Mouse (Mus musculus) midbrain, embryonic 11.5 days (tissue): ENCODE data around the gene Prss50. TPM values are rescaled to one million over a fixed set of nuclear protein-coding genes. Genes with fewer than 3 reads are reported as not detected.

Source experiments
- ATAC-seq: fragments of 200-750 bp; cut with Nextera tagmentation; 2 replicates; pipeline ENCODE4 v1.8.0; 2017; ENCODE audit warnings: moderate TSS enrichment, moderate library complexity; ENCODE audit not compliant: low FRiP score
- DNase-seq: peaks from one replicate; pipeline ENCODE4 v3.0.0; 2015; ENCODE audit warnings: low spot score; ENCODE audit errors: missing footprints
- H3K27ac ChIP-seq: fragments of 300-500 bp; sonication (generic); 2 replicates; pipeline ENCODE4 v1.5.1; 2014; ENCODE audit warnings: low read depth, low read length
- H3K27me3 ChIP-seq: fragments of 300-500 bp; sonication (generic); 2 replicates; pipeline ENCODE4 v1.6.1; 2014; ENCODE audit warnings: mild to moderate bottlenecking, low read length, moderate library complexity, mixed read lengths; ENCODE audit not compliant: control insufficient read depth, insufficient read depth
- H3K36me3 ChIP-seq: fragments of 300-500 bp; sonication (generic); 2 replicates; pipeline ENCODE4 v1.6.1; 2014; ENCODE audit warnings: mild to moderate bottlenecking, low read length, moderate library complexity, mixed read lengths; ENCODE audit not compliant: control insufficient read depth, insufficient read depth
- H3K4me1 ChIP-seq: fragments of 300-500 bp; sonication (generic); 2 replicates; pipeline ENCODE4 v1.6.1; 2014; ENCODE audit warnings: low read length; ENCODE audit not compliant: control insufficient read depth, insufficient read depth
- H3K4me2 ChIP-seq: fragments of 300-500 bp; sonication (generic); 2 replicates; pipeline ENCODE4 v1.6.1; 2014; ENCODE audit warnings: mild to moderate bottlenecking, moderate library complexity
- H3K4me3 ChIP-seq: fragments of 300-500 bp; sonication (generic); 2 replicates; pipeline ENCODE4 v1.5.1; 2014; ENCODE audit warnings: low read depth, low read length
- H3K9ac ChIP-seq: fragments of 300-500 bp; sonication (generic); 2 replicates; pipeline ENCODE4 v1.6.1; 2014; ENCODE audit warnings: low read length
- H3K9me3 ChIP-seq: fragments of 300-500 bp; sonication (generic); 2 replicates; pipeline ENCODE4 v1.6.1; 2016; ENCODE audit warnings: low read length; ENCODE audit not compliant: control insufficient read depth
- WGBS: fragments of 180-500 bp; shearing (Covaris S2); extraction: QIAGEN DNeasy Blood & Tissue Kit; methylation state at CpG from one replicate; pipeline ENCODE4 v1.1.7; 2014; 5-methylcytosine and 5-hydroxymethylcytosine counted together
- polyA plus RNA-seq: library from polyadenylated mRNA; unstranded; fragments of >200 nt; fragmentation: Nextera tagmentation; extraction: Ambion mirVana; gene quantifications from 2 replicates; pipeline ENCODE4 v1.2.1, GENCODE M21; 2014

Gene Prss50
- polyA plus RNA-seq, 1 experiment from 2014 or later, result 0.37 TPM

- WGBS, result 18% methylated on average over 12 of the region's 12 CpGs
- no peaks in the 10 kb centered on the region for H3K9me3 ChIP-seq
- DNase-seq, result peak; percentile 89
- H3K36me3 ChIP-seq, result no peaks in the 10 kb centered on the region
- peak within 1 kb of the TSS; percentile 70 for H3K4me2 ChIP-seq
- H3K27ac ChIP-seq, result no peak within 1 kb of the TSS
- ATAC-seq, result no peak
- H3K9ac ChIP-seq, result peak within 1 kb of the TSS; percentile 10; the same call in 1 of the 2 replicates
- H3K4me3 ChIP-seq, result peak within 1 kb of the TSS; percentile 34
- H3K4me1 ChIP-seq, result peaks cover 20% of the 10 kb centered on the region
- peaks cover 36% of the 10 kb centered on the region for H3K27me3 ChIP-seq
Measured at GRCm38 (mm10) chr9:110879191-110879920, 21.6 kb downstream of the Prss50 start, which contains the start of gene Als2cl. Gene Als2cl, plus strand, starts transcription at chr9:110879870.

GRCm38 (mm10) chr9:110879998-110880561 lies 22.3 kb downstream of the Prss50 start, which contains the start of gene Tmie:
Gene Tmie, minus strand, starts transcription at chr9:110880113.
- ATAC-seq (no peak), DNase-seq (peak; percentile 90)
- H3K4me2 ChIP-seq, result peak within 1 kb of the TSS; percentile 70
- H3K36me3 ChIP-seq, result no peaks in the 10 kb centered on the region
- peak within 1 kb of the TSS; percentile 34 for H3K4me3 ChIP-seq
- under 1% methylated on average over 57 of the region's 57 CpGs for WGBS
- no peak within 1 kb of the TSS for H3K27ac ChIP-seq
- no peaks in the 10 kb centered on the region for H3K9me3 ChIP-seq
- H3K4me1 ChIP-seq, result peaks cover 13% of the 10 kb centered on the region
- peak within 1 kb of the TSS; percentile 10; the same call in 1 of the 2 replicates for H3K9ac ChIP-seq
- H3K27me3 ChIP-seq, result peaks cover 36% of the 10 kb centered on the region

- peak overlapping the region; percentile 34 for H3K4me3 ChIP-seq
- peaks cover 36% of the 10 kb centered on the region for H3K27me3 ChIP-seq
- H3K36me3 ChIP-seq, result no peaks in the 10 kb centered on the region
- H3K4me1 ChIP-seq, result peaks cover 8% of the 10 kb centered on the region; the same call in 1 of the 2 replicates
- 75% methylated on average over 4 of the region's 4 CpGs for WGBS
- no peaks in the 10 kb centered on the region for H3K9me3 ChIP-seq
- ATAC-seq, result no peak
- H3K27ac ChIP-seq, result no peak overlapping the region
- H3K4me2 ChIP-seq, result no peak overlapping the region
- no peak overlapping the region for H3K9ac ChIP-seq
- DNase-seq, result no peak
Measured at GRCm38 (mm10) chr9:110880772-110881171, 23.0 kb downstream of the Prss50 start.

- Histone ChIP-seq H3K9ac (no peak overlapping the region), H3K9me3 (no peaks in the 10 kb centered on the region), H3K27ac (no peak overlapping the region), H3K4me2 (no peak overlapping the region), H3K36me3 (no peaks in the 10 kb centered on the region), H3K4me1 (peaks cover 8% of the 10 kb centered on the region; the same call in 1 of the 2 replicates), H3K4me3 (no peak overlapping the region), H3K27me3 (peaks cover 36% of the 10 kb centered on the region)
- no peak for ATAC-seq
- no peak for DNase-seq
- WGBS, result 84% methylated on average over 7 of the region's 7 CpGs
Measured at GRCm38 (mm10) chr9:110881953-110882352, 24.2 kb downstream of the Prss50 start.

- 65% methylated on average over 9 of the region's 9 CpGs for WGBS
- no peak overlapping the region for H3K4me2 ChIP-seq
- H3K9ac ChIP-seq, result no peak overlapping the region
- H3K4me3 ChIP-seq, result no peak overlapping the region
- DNase-seq, result no peak
- no peaks in the 10 kb centered on the region for H3K36me3 ChIP-seq
- ATAC-seq, result no peak
- no peaks in the 10 kb centered on the region for H3K9me3 ChIP-seq
- no peaks in the 10 kb centered on the region for H3K4me1 ChIP-seq
- no peak overlapping the region for H3K27ac ChIP-seq
- no peaks in the 10 kb centered on the region for H3K27me3 ChIP-seq
Measured at GRCm38 (mm10) chr9:110887388-110888303, 29.9 kb downstream of the Prss50 start.

GRCm38 (mm10) chr9:110888935-110889334 lies 31.2 kb downstream of the Prss50 start:
- H3K27me3 ChIP-seq, result no peaks in the 10 kb centered on the region
- no peak overlapping the region for H3K4me3 ChIP-seq
- H3K4me2 ChIP-seq, result no peak overlapping the region
- no peaks in the 10 kb centered on the region for H3K36me3 ChIP-seq
- 89% methylated on average over 14 of the region's 14 CpGs for WGBS
- ATAC-seq (no peak), DNase-seq (no peak)
- H3K9ac ChIP-seq, result no peak overlapping the region
- no peaks in the 10 kb centered on the region for H3K9me3 ChIP-seq
- H3K4me1 ChIP-seq, result no peaks in the 10 kb centered on the region
- no peak overlapping the region for H3K27ac ChIP-seq

- no peak overlapping the region for H3K27ac ChIP-seq
Measured at GRCm38 (mm10) chr9:110890026-110890783, 32.4 kb downstream of the Prss50 start.

GRCm38 (mm10) chr9:110891077-110891828 lies 33.5 kb downstream of the Prss50 start:
- Histone ChIP-seq H3K27ac (no peak overlapping the region), H3K9me3 (no peaks in the 10 kb centered on the region), H3K4me1 (no peaks in the 10 kb centered on the region), H3K9ac (no peak overlapping the region), H3K27me3 (no peaks in the 10 kb centered on the region), H3K36me3 (no peaks in the 10 kb centered on the region), H3K4me3 (no peak overlapping the region), H3K4me2 (no peak overlapping the region)
- DNase-seq (no peak), ATAC-seq (no peak)
- 87% methylated on average over 12 of the region's 12 CpGs for WGBS

More at GRCm38 (mm10) chr9:110890026-110890783, 32.4 kb downstream of the Prss50 start:
- no peaks in the 10 kb centered on the region for H3K27me3 ChIP-seq
- no peak overlapping the region for H3K4me2 ChIP-seq
- WGBS, result 15% methylated on average over 21 of the region's 21 CpGs
- H3K4me3 ChIP-seq, result no peak overlapping the region
- H3K9me3 ChIP-seq, result no peaks in the 10 kb centered on the region
- H3K4me1 ChIP-seq, result no peaks in the 10 kb centered on the region
- 0 out of 2 replicates have a peak, but pooled peaks have one; percentile 25 for ATAC-seq
- no peak overlapping the region for H3K9ac ChIP-seq
- DNase-seq, result no peak
- H3K36me3 ChIP-seq, result no peaks in the 10 kb centered on the region
